Mouse (Mus musculus) embryonic facial prominence, embryonic 11.5 days (tissue): ENCODE results near the gene Gm6583. TPM values are rescaled to one million over a fixed set of nuclear protein-coding genes. Genes with fewer than 3 reads are reported as not detected.
"Not testable (repeated sequence)": the region's sequence is repeated elsewhere in the genome, so short reads cannot be mapped to it uniquely, and the experiment has no call there.

Experiments used
- ATAC-seq: fragments of 200-750 bp; cut with Nextera tagmentation; replicated peaks from 2 replicates; pipeline ENCODE4 v1.8.0; 2017; ENCODE audit warnings: low read depth; ENCODE audit not compliant: insufficient number of reproducible peaks, low FRiP score, low TSS enrichment
- DNase-seq: peaks from one replicate; pipeline ENCODE4 v3.0.0-alpha.2; 2015; ENCODE audit warnings: low spot score
- H3K27ac ChIP-seq: fragments of 300-500 bp; sonication (generic); replicated peaks from 2 replicates; pipeline ENCODE4 v1.5.1; 2014; ENCODE audit warnings: mild to moderate bottlenecking, low read depth, low read length, control low read depth
- H3K27me3 ChIP-seq: fragments of 300-500 bp; sonication (generic); 2 replicates; pipeline ENCODE4 v1.6.1; 2014; ENCODE audit warnings: mild to moderate bottlenecking, low read length, moderate library complexity, mixed read lengths; ENCODE audit not compliant: control insufficient read depth, insufficient read depth
- H3K36me3 ChIP-seq: fragments of 300-500 bp; sonication (generic); replicated peaks from 2 replicates; pipeline ENCODE4 v1.6.1; 2014; ENCODE audit warnings: low read depth, mild to moderate bottlenecking, low read length, moderate library complexity, mixed read lengths; ENCODE audit not compliant: control insufficient read depth, insufficient read depth
- H3K4me1 ChIP-seq: fragments of 300-500 bp; sonication (generic); 2 replicates; pipeline ENCODE4 v1.6.1; 2014; ENCODE audit warnings: low read length, mixed read lengths; ENCODE audit not compliant: control insufficient read depth, insufficient read depth
- H3K4me2 ChIP-seq: fragments of 300-500 bp; sonication (generic); 2 replicates; pipeline ENCODE4 v1.6.1; 2014; ENCODE audit warnings: low read depth, mild to moderate bottlenecking, control low read depth, low read length, moderate library complexity
- H3K4me3 ChIP-seq: fragments of 300-500 bp; sonication (generic); 2 replicates; pipeline ENCODE4 v1.5.1; 2014; ENCODE audit warnings: low read depth, low read length, control low read depth
- H3K9ac ChIP-seq: fragments of 300-500 bp; sonication (generic); replicated peaks from 2 replicates; pipeline ENCODE4 v1.6.1; 2014; ENCODE audit warnings: mild to moderate bottlenecking, control low read depth, low read length
- H3K9me3 ChIP-seq: fragments of 300-500 bp; sonication (generic); replicated peaks from 2 replicates; pipeline ENCODE4 v1.6.1; 2016; ENCODE audit warnings: mild to moderate bottlenecking, low read length, inconsistent platforms, mixed read lengths; ENCODE audit not compliant: control insufficient read depth
- WGBS: fragments of 180-500 bp; shearing (Covaris S2); extraction: QIAGEN DNeasy Blood & Tissue Kit; methylation state at CpG from one replicate; pipeline ENCODE4 v1.1.7; 2014; 5-methylcytosine and 5-hydroxymethylcytosine counted together
- polyA plus RNA-seq: library from polyadenylated mRNA; unstranded; fragments of >200 nt; fragmentation: Nextera tagmentation; extraction: Ambion mirVana; gene quantifications from 2 replicates; pipeline ENCODE4 v1.2.1, GENCODE M21; 2014

Gene Gm6583
- polyA plus RNA-seq, 1 experiment from 2014 or later: 0.08 TPM

- no peak overlapping the region for H3K27ac ChIP-seq
- H3K9ac ChIP-seq: no peak overlapping the region
- no peak for ATAC-seq
- no peak overlapping the region for H3K4me2 ChIP-seq
- H3K9me3 ChIP-seq: no peaks in the 10 kb centered on the region
- no peak for DNase-seq
- H3K4me1 ChIP-seq: no peaks in the 10 kb centered on the region
- H3K4me3 ChIP-seq: no peak overlapping the region
- no peaks in the 10 kb centered on the region for H3K36me3 ChIP-seq
- H3K27me3 ChIP-seq: no peaks in the 10 kb centered on the region
- 78% methylated on average over 6 of the region's 6 CpGs for WGBS
Measured at GRCm38 (mm10) chr5:112320936-112321335, 34.9 kb downstream of the Gm6583 start.

- no peak overlapping the region for H3K9ac ChIP-seq
- no peaks in the 10 kb centered on the region for H3K36me3 ChIP-seq
- ATAC-seq (no peak), DNase-seq (no peak)
- H3K27ac ChIP-seq: no peak overlapping the region
- H3K4me3 ChIP-seq: no peak overlapping the region
- no peak overlapping the region for H3K4me2 ChIP-seq
- H3K4me1 ChIP-seq: no peaks in the 10 kb centered on the region
- H3K9me3 ChIP-seq: no peaks in the 10 kb centered on the region
- no peaks in the 10 kb centered on the region for H3K27me3 ChIP-seq
- WGBS: 68% methylated on average over 5 of the region's 5 CpGs
Measured at GRCm38 (mm10) chr5:112320379-112320778, 35.5 kb downstream of the Gm6583 start.

GRCm38 (mm10) chr5:112319343-112319742 is 36.5 kb downstream of the Gm6583 start:
- H3K4me1 ChIP-seq, H3K4me3 ChIP-seq, ATAC-seq, H3K9me3 ChIP-seq, H3K9ac ChIP-seq, H3K4me2 ChIP-seq, H3K27me3 ChIP-seq, H3K36me3 ChIP-seq, DNase-seq, H3K27ac ChIP-seq: not testable (repeated sequence)
- 59% methylated on average over 2 of the region's 2 CpGs for WGBS

DNA sequence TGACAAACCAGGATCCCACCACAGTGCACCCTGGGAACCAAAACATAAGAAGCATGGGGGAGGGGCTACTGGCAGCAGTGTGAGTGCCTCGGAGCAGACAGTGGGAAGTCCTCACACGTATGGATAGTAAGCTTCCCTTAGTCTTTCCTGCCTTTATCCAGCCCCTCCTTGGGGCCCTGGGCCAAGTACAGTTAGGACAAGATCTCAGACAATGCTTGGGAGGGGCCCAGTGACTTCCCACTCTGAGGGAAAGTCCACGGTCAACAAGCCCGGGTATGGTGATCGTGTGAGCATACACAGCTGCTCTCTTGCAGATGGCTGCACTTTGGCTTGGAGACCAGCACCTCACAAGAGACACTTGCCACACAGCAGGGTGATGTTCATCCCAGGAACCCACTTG is 38.5 kb downstream of the Gm6583 start:
- Histone ChIP-seq H3K27me3 (no peaks in the 10 kb centered on the region), H3K36me3 (no peaks in the 10 kb centered on the region; the same call in 1 of the 2 replicates), H3K4me3 (no peak overlapping the region), H3K4me1 (no peaks in the 10 kb centered on the region), H3K9me3 (no peaks in the 10 kb centered on the region), H3K9ac (no peak overlapping the region), H3K4me2 (no peak overlapping the region), H3K27ac (no peak overlapping the region)
- ATAC-seq (no peak), DNase-seq (no peak)
- 61% methylated on average over 5 of the region's 5 CpGs for WGBS

DNA sequence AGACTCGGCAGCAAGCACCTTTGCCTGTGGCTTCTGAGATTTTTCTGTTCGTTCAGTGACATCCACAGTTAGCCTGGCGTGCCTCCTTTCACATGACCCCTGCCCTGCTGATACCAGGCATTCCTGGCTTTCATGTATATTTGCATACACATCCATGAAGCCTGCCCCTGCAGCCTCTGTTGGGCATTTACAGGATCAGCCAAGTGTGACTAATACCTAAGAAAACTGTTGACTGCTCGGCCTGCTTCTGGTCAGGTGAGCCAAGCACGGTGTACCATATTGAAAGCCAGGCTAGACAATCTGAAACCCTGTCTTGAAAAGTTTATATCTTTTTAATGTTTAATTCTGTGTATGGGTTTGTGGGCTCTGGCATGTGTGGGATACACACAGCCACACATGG is 39.4 kb downstream of the Gm6583 start:
- ATAC-seq: no peak
- H3K36me3 ChIP-seq: no peaks in the 10 kb centered on the region; the same call in 1 of the 2 replicates
- H3K9me3 ChIP-seq: no peaks in the 10 kb centered on the region
- no peak for DNase-seq
- H3K27ac ChIP-seq: no peak overlapping the region
- WGBS: 73% methylated on average over 5 of the region's 5 CpGs
- no peaks in the 10 kb centered on the region for H3K27me3 ChIP-seq
- no peak overlapping the region for H3K4me2 ChIP-seq
- no peak overlapping the region for H3K4me3 ChIP-seq
- no peak overlapping the region for H3K9ac ChIP-seq
- no peaks in the 10 kb centered on the region for H3K4me1 ChIP-seq

DNA sequence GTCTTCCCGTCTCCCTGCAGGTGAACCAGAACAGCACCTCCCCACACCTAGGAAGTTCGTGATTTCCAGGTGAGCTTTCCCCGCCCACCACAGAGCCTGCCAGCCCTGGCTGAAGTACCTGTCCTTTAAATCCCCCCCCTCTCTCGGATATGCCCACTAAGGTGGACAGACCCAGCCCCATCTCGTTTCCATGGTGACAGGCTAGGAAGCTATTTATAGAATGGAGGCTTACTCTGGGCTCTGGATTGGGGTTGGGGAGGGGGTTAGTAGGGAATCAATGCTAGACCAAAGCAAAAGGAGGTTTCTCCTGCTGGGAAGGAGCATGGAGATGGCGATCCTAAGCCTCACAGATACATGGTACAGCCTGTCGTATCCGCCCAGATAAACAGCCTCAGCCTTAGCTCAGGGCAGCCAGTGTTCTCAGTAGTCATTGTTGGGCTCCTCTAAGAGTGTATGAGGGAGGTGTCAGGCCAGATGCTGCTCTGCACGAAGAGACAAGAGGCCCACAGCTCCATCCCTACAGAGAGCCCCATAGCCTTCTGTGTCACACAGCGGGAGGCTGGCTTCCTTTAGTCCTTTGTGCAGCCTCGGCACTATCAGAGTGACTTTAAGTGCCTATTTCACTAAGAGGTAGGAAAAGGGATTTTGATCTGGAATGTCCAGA is 42.5 kb downstream of the Gm6583 start:
- no peak overlapping the region for H3K27ac ChIP-seq

GRCm38 (mm10) chr5:112305842-112306241 is 50.0 kb downstream of the Gm6583 start:
- ATAC-seq (no peak), DNase-seq (no peak)
- WGBS: 69% methylated on average over 5 of the region's 5 CpGs
- Histone ChIP-seq H3K9me3 (no peaks in the 10 kb centered on the region), H3K27me3 (no peaks in the 10 kb centered on the region), H3K4me1 (no peaks in the 10 kb centered on the region), H3K9ac (no peak overlapping the region), H3K4me2 (no peak overlapping the region), H3K36me3 (peaks cover 2% of the 10 kb centered on the region; the same call in 1 of the 2 replicates), H3K4me3 (no peak overlapping the region), H3K27ac (no peak overlapping the region)

More for the DNA sequence above, 42.5 kb downstream of the Gm6583 start:
- no peak overlapping the region for H3K4me3 ChIP-seq
- H3K9me3 ChIP-seq: no peaks in the 10 kb centered on the region
- H3K4me2 ChIP-seq: no peak overlapping the region
- H3K4me1 ChIP-seq: no peaks in the 10 kb centered on the region
- no peaks in the 10 kb centered on the region for H3K27me3 ChIP-seq
- peaks cover 2% of the 10 kb centered on the region; the same call in 1 of the 2 replicates for H3K36me3 ChIP-seq
- no peak overlapping the region for H3K9ac ChIP-seq
- ATAC-seq: no peak
- 76% methylated on average over 11 of the region's 11 CpGs for WGBS
- no peak for DNase-seq
